Mouse (Mus musculus): ENCODE measurements around the gene Ifnar2. TPM values are rescaled to one million over a fixed set of nuclear protein-coding genes. Genes with fewer than 3 reads are reported as not detected.

Ifnar2 gene
- 88.3 and 115 TPM in 2 replicates for total RNA-seq (2017)

DNA sequence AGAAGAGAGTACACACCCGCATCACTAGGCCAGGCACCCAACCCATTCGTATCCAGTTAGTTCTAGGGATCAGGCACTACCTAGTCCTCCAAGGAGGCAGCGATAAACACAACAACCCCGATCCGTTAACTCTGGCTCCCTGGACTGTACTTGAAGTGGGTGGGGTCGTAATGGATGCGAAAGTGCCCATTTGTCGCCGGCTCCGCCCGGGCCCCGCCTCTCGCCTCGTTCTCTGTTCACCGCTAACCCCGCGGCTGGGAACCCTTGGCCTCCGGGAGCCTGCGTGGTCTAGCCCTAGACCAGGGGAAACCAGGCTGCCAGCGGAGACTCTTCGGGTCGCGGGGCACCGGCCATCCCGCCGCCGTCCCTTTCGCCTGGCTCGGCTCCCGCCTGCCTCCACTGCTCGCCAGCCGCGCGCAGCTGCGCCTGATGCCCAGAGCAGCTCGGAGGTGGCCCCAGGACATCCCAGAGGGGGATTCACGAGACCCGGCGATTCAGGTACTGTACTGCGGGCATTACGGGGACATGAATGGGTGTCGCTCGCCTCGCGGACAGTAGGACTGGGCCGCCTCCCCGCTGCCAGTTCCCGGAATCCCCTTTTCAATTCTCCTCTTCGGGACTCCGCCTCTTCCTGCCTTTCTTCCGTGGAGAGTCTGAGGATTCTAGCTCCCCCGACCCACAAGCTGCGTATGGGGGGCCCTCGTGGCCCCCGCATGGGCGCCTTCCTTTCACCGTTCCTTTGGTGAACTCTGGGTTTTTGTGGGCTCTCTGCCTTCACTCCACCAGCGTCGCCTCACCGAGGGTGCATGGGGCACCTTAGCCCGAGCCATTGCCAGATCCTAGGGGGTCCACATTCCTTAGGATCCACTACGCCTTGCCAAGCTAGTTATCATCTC, at the start of gene Ifnar2:
Gene Ifnar2, plus strand, starts transcription at position 207 of the 896 bp plus-strand sequence.
- ATAC-seq (replicated peaks; ENCODE audit: low read depth, poor library complexity, severe bottlenecking) = peak; percentile 89

- ATAC-seq (replicated peaks; ENCODE audit: low read depth, poor library complexity, severe bottlenecking) = no peak
Measured at GRCm38 (mm10) chr16:91327605-91328004, 45.0 kb upstream of the Ifnar2 start.

- ATAC-seq (replicated peaks; ENCODE audit: low read depth, poor library complexity, severe bottlenecking) = no peak
Measured at GRCm38 (mm10) chr16:91328922-91329321, 43.7 kb upstream of the Ifnar2 start.

GRCm38 (mm10) chr16:91330496-91330895, 42.1 kb upstream of the Ifnar2 start:
- no peak for ATAC-seq (replicated peaks; ENCODE audit: low read depth, poor library complexity, severe bottlenecking)

- no peak for ATAC-seq (replicated peaks; ENCODE audit: low read depth, poor library complexity, severe bottlenecking)
Measured at GRCm38 (mm10) chr16:91331153-91331552, 41.4 kb upstream of the Ifnar2 start.

GRCm38 (mm10) chr16:91332880-91333279, 39.7 kb upstream of the Ifnar2 start:
- no peak for ATAC-seq (replicated peaks; ENCODE audit: low read depth, poor library complexity, severe bottlenecking)

DNA sequence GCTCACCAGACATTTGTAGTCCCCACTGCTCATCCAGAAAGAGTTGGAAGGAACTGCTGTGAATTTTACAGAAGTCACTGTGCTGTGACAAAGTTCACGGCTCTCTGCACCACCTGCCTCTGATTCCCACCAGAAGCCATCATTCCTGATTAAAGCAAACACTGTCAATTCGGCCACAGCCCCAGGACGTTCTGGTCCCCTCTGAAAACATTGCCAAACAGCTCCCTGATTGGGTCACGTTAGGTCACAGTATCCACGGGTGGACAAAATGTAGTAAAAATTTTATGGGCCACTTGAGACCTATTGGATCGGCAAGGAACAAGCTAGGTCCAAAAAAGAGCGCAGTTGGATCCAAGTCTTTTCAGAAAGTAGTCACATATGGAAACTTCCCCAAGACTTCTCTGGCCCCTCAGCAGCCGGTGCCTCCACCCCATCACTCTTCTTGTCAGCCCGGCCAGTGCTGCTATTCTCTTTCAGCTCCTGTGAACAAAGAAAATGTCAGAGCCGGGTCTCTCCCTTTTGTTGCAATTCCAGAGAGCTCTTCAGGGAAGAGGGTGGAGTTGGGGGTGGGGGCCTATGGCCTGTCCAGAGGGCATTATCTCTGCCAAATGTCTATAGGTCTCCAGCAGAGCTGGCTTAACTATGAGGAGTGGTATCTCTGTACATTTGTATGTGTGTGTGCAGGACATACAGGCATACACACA, 38.2 kb upstream of the Ifnar2 start:
- ATAC-seq (replicated peaks; ENCODE audit: low read depth, poor library complexity, severe bottlenecking) = no peak

- ATAC-seq (replicated peaks; ENCODE audit: low read depth, poor library complexity, severe bottlenecking) = peak; percentile 76
Measured at GRCm38 (mm10) chr16:91336753-91337152, 35.8 kb upstream of the Ifnar2 start.

DNA sequence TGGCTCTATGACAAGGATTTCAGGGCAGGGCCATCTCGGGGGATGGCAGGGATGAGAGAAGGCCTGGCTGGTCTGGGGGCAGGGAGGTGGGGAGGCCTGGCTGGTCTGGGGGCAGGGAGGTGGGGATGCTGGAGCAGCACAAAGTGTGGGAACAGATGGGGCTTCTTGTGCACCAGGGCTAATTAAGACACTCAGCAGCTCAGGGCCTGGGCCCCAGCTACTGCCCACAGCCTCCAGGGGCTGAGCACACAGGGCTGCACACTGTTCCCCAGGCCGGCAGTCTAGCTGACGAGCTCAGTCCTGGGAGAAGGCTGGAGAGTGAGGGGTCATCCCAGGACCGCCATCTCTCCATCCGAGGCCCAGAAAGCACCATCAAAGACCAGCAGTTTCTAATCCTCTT, 35.1 kb upstream of the Ifnar2 start:
- ATAC-seq (replicated peaks; ENCODE audit: low read depth, poor library complexity, severe bottlenecking) = no peak

DNA sequence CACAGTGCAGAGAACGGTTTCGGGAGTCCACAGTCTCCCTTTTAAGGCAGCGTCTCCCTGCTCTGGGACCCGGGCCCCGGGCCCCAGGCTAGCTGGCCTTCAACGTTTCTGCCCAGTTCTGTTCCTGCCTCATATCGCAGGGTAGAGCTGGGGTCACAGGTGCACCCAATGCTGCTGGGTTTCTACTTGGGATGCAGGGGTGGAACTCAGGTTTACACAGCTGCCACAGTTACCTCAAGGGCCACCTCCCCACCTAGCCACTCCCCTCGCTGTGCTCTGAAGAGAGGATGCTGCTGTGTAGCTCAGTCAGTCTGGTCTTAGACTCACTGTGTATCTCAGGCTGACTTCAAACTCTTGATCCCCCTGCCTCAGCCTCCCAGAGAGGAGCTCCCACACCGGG, 26.1 kb upstream of the Ifnar2 start:
- ATAC-seq (replicated peaks; ENCODE audit: low read depth, poor library complexity, severe bottlenecking) = no peak

- peak; percentile 20; the same call in 1 of the 2 replicates for ATAC-seq (replicated peaks; ENCODE audit: low read depth, poor library complexity, severe bottlenecking)
Measured at GRCm38 (mm10) chr16:91347491-91348263, 24.9 kb upstream of the Ifnar2 start.

DNA sequence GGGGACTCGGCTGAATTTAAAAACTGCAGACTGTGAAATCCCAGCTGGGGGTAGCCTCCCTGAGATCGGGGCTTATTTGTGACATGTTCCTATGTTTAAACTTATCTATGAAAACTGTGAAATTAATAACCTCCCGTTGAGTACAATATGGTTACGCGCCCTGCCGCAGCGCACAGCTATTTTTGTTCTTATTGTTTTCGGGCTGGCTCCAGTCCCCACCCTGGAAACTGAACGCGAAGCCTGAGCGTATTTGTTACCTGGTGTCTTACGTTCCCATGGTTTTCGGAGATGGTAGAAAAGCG, 24.4 kb upstream of the Ifnar2 start:
- ATAC-seq (replicated peaks; ENCODE audit: low read depth, poor library complexity, severe bottlenecking) = no peak

GRCm38 (mm10) chr16:91348588-91349330, 23.8 kb upstream of the Ifnar2 start:
- no peak for ATAC-seq (replicated peaks; ENCODE audit: low read depth, poor library complexity, severe bottlenecking)

DNA sequence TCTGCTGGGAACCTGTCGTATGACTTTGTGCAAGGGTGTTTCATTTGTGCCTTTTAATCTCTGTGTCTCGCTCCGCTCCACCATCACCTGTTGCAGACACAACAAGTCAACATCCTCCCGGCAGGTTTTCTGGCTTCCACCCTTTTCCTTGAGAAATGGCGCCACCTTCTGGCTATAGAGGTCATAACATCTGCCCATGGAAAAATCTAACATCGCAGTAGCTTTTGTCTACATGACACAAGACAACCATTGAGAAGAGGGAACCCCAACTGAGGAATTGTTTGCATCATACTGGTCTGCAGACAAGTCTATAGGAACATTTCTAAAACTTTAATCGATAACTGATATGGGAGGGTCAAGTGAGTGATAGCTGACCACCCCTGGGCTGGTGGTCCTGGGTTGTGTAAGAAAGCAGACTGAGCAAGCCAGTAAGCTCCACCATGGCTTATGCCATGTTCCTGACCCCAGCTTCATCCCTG, 20.5 kb upstream of the Ifnar2 start:
- ATAC-seq (replicated peaks; ENCODE audit: low read depth, poor library complexity, severe bottlenecking) = peak; percentile 13; the same call in 1 of the 2 replicates

GRCm38 (mm10) chr16:91352749-91353148, 19.8 kb upstream of the Ifnar2 start:
- peak; percentile 53 for ATAC-seq (replicated peaks; ENCODE audit: low read depth, poor library complexity, severe bottlenecking)

GRCm38 (mm10) chr16:91353177-91353576, 19.4 kb upstream of the Ifnar2 start:
- no peak for ATAC-seq (replicated peaks; ENCODE audit: low read depth, poor library complexity, severe bottlenecking)

GRCm38 (mm10) chr16:91353638-91354037, 18.9 kb upstream of the Ifnar2 start:
- no peak for ATAC-seq (replicated peaks; ENCODE audit: low read depth, poor library complexity, severe bottlenecking)

- peak; percentile 57 for ATAC-seq (replicated peaks; ENCODE audit: low read depth, poor library complexity, severe bottlenecking)
Measured at GRCm38 (mm10) chr16:91354599-91354998, 18.0 kb upstream of the Ifnar2 start.

DNA sequence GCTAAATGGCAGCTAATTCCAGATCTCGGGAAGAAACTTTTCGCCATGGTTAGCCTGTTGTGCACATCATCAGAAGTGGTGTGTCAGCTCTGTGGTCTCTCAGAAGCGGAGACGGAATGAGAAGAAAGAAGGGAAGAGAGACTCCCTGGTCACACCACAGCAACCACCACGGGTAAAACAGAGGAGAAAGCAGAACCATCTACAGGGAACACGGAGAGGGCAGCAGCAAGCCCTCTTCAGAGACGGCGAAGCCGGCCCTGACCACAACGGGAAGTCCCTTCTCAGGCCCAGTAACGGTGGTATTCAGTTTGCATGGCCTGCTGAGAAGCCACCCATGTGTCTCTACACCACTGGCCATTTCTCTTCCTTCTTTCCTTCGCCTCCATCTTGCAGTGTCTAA, 17.4 kb upstream of the Ifnar2 start:
- peak; percentile 71 for ATAC-seq (replicated peaks; ENCODE audit: low read depth, poor library complexity, severe bottlenecking)
